Mouse (Mus musculus): ENCODE results near the gene Ccdc142.

Gene Ccdc142

DNA sequence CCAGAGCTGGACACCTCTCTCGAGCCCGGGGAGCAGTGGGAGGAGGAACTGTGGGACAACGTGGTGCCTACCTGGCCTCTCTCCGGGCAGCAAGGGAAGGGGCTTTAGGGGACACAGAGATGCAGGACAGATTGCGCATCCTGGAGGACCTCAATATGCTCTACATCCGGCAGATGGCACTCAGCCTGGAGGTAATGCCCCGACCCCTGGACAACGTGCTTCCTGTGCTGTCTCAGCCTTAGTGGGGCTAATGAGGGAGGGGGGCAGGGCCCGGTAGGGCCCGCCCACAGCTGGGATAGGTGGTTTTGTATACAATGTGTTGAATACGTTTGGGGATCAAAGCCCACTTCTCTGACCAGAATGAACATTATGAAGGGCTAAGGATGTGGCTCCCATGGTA, 36.7 kb downstream of the Ccdc142 start:
- DNase-seq (ENCODE audit: low read depth, low spot score): no peak

DNA sequence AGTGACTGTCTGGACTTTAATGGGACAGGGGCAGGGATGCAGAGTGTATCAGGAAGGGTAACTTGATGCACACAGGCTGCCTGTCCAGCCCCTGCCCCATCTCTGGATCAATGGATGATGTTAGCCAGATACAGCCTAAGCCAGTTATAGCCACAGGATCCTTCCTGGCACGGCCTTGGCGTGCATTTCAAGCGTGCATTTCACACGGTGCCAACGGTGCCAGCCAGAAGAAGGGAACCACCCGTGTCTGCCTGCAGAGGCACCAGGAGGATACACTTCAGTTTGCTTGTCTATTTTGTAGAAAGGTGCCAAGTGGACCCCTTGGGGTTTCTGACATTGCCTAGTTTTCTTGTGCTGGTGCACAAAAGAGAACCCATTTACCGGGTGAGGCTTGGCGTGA, 38.6 kb downstream of the Ccdc142 start:
- DNase-seq (ENCODE audit: low read depth, low spot score): no peak

DNA sequence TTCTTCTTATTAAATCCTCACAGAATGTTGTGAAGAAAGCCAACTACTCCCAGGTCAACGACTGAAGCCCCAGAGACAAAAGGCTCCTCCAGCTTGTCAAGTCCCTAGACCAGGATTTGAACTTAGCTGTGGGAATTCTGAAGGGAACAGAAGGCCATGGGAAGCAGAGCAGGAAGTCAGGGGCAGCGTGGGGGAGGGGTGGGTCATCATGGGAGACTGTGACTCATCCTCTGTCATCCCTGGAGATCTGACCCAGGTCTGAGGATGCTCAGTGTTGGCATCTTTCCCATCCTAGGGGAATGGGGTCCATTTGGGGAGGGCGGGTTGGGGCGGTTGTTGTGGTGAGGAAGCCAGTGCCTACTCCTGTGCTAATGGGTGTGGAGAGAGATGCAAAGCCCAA, 40.2 kb downstream of the Ccdc142 start:
- DNase-seq (ENCODE audit: low read depth, low spot score): no peak

DNA sequence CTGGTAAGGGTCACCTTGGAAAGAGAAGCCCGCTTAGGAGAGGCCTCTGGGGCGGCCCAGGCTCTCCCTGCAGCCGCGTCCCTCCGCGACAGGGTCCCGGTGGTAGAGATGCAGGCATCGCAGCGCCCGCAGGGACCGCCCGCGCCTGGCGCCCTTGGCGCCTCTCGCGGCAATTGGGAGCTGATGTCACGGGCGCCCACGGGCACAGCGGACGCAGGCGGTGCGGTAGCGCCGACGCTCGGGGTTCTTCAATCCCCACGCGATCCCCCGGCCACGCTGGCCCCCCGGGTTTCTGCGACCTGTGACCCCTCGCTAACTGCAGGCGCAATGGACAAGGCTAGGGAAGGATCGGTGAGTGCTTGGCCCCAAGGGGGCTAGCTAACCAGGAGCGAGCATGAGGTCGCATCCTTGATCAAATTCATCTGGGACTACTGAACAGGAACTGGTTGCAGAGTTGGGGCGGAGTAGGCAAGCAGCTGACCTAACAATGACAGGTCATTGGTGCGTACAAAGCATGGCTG, 40.9 kb downstream of the Ccdc142 start:
- DNase-seq (ENCODE audit: low read depth, low spot score): no peak

DNA sequence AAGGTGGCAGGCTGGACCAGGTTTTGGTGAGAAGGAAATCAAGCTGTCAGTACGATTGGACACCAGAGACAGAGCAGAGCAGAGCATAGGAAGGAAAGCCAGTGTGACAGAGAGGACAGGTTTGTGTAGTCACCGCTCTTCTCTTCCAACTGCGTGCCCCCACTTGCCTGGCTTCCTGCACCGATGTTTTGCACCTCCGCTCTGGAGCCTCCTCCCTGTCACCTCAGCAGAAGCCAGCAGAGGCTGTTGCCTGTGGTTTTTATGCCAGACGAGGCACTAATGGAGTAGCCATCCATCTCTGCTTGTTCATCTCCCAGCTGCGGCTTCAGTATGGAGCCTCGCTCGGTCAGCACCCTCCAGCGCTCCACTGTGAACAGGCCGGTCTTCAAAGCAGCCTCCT, 41.5 kb downstream of the Ccdc142 start:
- no peak for DNase-seq (ENCODE audit: low read depth, low spot score)

DNA sequence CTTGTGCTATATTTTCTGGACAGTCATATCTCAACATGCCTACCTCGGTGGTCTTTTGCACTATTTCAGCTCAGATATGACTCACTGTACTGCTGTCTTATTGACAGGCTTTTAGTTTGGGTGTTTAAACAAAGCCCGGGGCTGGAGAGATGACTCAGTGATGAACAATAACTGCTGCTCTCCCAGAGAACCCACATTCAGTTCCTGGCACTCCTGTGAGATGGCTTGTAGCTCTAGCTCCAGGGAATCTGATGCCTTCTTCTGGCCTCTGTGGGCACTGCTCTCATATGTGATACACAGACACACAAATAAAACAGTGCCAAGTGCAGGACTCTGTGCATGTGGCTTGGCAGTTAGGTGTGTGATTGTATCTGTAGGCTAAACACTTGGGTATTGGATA, 43.8 kb downstream of the Ccdc142 start:
- DNase-seq (ENCODE audit: low read depth, low spot score): no peak

DNA sequence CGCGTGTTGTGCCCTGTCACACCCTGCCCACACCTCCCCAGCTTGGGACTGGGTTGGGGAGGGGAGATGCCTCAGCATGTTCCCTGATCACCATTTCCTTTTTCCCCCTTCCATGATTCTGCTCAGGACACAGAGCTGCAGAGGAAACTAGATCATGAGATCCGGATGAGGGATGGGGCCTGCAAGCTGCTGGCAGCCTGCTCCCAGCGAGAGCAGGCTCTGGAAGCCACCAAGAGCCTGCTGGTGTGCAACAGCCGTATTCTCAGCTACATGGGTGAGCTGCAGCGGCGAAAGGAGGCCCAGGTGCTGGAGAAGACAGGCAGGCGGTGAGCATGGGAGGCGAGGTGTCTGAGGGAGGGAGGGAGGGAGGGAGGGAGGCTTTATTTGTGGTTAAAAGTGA, 44.4 kb downstream of the Ccdc142 start:
- DNase-seq (ENCODE audit: low read depth, low spot score): no peak

DNA sequence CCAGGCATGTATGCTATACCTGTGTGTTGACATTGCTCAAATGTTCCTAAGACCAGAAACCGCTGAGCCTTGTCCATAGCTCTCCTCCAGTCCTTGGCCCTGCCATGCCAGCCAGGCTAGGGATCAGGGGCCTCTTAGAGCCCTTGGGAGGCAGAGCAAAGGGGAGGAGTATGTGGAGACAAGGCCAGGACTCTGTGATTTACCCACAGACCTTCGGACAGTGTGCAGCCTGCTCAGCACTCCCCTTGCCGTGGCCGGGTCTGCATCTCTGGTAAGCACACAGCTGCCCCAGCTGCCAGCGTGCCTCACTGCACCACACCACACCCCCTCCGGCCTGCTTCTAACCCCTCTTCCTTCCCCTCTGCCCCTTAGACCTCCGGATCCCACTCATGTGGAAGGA, 45.9 kb downstream of the Ccdc142 start:
- DNase-seq (ENCODE audit: low read depth, low spot score): no peak

DNA sequence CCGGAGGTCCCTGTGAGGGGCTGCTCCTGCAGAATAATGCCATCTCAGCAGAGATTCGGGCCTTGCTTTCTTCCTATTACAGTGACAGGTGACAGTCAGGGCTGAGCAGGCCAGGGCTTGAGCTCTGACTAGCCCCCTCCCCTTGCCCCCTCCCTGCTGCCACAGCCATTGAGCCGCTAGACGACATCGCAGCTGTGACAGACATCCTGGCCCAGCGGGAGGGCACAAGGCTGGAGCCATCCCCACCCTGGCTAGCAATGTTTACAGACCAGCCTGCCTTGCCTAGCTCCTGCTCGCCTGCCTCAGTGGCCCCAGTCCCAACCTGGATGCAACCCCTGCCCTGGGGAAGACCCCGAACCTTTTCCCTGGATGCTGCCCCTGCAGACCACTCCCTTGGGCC, 50.3 kb downstream of the Ccdc142 start:
- DNase-seq (ENCODE audit: low read depth, low spot score): no peak

DNA sequence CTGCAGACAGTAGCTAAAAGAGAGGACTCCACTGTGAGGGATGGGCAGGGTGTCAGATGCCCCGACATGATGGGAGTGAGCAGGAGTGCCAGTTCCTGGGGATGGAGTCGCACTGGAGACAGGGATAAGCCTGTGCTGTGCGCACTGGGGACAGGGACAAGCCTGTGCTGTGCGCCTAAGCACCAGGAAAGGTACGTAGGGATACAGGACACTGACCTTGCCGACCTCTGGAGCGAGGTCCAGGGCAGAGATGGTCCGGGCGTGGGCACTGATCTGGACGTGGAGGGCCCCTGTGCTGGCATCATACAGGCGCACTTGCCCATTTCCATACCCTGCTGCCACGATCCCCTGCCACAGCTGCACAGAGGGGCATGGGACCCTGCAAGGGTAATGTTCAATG, 51.6 kb downstream of the Ccdc142 start:
- DNase-seq (ENCODE audit: low read depth, low spot score): no peak

DNA sequence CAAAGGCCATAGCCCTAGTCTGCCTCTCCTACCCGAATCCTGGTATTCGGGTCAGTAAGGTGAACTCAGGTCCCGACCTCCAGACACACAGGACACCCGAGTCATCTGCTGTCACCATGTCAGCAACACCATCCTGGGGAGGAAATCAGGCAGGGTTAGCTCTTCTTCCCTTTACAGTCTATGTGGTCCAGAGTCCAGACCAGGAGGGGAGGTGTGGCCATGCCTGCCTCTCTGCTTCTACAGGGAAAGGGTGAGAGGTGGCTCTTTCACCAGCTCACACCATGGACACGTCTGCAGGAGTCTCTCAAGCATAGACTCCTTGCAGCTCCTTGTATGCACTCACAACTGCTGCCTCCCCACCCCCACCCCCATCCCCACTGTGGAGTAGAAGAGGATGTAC, 52.1 kb downstream of the Ccdc142 start:
- DNase-seq (ENCODE audit: low read depth, low spot score): no peak

DNA sequence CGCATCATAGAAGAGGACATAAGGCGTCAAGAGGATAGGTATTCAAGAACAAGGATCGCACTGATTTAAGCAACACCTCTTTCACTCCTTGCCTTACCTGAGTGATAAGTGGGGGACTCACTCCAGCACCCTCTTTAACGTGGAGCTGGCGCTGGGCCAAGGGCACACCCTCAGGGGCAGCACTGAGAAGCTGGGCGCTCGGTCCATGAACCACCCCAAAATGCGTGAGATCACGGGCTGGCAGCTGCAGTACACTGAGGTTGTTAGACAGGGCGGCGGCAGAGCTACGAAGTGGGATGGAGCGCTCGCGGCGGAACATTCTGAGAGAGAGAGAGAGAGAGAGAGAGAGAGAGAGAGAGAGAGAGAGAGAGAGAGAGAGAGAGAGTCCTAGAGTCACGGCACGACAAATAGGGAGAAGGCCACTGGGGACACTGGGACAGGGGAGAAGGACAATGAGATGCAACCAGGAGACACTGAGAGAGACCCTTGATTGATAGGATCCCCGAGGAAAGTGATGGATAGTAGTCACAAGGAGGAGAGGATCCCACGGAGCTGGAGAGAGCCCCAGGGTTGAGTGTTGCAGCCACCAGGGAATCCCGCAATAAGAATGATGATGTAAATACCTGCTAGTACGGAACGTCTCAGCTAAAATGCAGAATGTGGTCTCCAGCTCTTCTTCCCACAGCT, 54.3 kb downstream of the Ccdc142 start:
- DNase-seq (ENCODE audit: low read depth, low spot score): no peak

DNA sequence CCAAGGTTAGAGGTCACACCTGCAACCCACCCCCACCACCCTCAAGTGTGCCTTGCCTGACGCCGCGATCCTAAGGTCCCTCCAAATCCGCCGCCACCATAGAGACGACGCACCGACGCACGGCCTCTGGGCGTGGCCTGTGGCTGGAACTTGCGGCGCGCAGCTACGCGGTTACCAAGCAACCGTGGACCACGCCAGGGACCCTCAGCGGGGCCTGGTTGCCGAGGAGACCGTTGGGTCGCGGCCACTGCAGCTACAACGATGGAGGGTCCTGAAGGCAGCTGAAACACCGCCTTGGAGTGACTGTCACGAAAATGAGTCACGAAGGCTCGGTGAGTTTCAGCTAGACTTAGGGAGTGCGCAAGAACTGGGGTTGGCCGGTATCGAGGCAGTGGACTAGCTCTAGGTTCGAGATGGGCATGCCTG, 54.9 kb downstream of the Ccdc142 start, which contains the start of the genes Wdr54 and 1700003E16Rik:
Gene Wdr54 (minus strand): TSS at position 139 of the 426 bp plus-strand sequence.
Gene 1700003E16Rik (plus strand): TSS at position 146 of the 426 bp plus-strand sequence.
- peak; percentile 58 for DNase-seq (ENCODE audit: low read depth, low spot score)
